Mouse (Mus musculus): ENCODE measurements around the gene Rnf135. TPM values are rescaled to one million over a fixed set of nuclear protein-coding genes. Genes with fewer than 3 reads are reported as not detected.
"Not testable (repeated sequence)": the region's sequence is repeated elsewhere in the genome, so short reads cannot be mapped to it uniquely, and the experiment has no call there.

Rnf135 gene
- polyA plus RNA-seq, 1 experiment: 7.3 TPM

DNA sequence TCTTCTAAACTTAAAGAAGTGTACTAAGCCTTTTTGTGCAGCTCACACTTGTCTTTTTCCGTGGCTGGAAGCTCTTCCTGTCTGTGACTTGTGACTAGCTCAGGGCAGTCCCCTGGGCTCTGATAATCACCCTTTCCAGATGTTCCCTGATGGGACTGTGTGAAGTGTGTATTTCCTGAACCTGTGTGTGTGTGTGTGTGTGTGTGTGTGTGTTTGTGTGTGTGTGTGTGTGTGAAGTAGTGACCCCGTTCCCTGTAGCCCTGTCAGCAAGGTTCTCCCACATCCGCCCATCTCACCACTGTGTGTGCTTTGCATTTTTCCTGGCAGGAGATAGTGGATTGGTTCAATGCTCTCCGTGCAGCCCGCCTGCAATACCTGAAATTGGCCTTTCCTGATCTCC lies 13.3 kb upstream of the Rnf135 start:
- peak overlapping the region; percentile 71; the same call in 1 of the 2 replicates for H3K27ac ChIP-seq (ENCODE audit: insufficient read depth, low read length)
- H3K36me3 ChIP-seq (ENCODE audit: control insufficient read depth, insufficient read depth, low read length): no peaks in the 10 kb centered on the region
- no peak for TF ChIP-seq CTCF (IDR thresholded peaks at IDR 0.05; ENCODE audit: extremely low read depth, insufficient read depth, insufficient read length, insufficient replicate concordance)
- TF ChIP-seq POLR2A (IDR thresholded peaks at IDR 0.05; ENCODE audit: low read depth, low read length): no peak
- H3K4me3 ChIP-seq (ENCODE audit: extremely low read depth, insufficient read depth, insufficient read length): no peak overlapping the region
- H3K4me1 ChIP-seq (ENCODE audit: control insufficient read depth, insufficient read depth, insufficient read length): peaks cover 12% of the 10 kb centered on the region
- H3K27me3 ChIP-seq (ENCODE audit: control insufficient read depth, insufficient read depth, low read length): no peaks in the 10 kb centered on the region
- WGBS: 69% methylated on average over 5 of the region's 5 CpGs
- DNase-seq (ENCODE audit: low read depth in 1 of 2, low spot score in 2 of 2): no peak

DNA sequence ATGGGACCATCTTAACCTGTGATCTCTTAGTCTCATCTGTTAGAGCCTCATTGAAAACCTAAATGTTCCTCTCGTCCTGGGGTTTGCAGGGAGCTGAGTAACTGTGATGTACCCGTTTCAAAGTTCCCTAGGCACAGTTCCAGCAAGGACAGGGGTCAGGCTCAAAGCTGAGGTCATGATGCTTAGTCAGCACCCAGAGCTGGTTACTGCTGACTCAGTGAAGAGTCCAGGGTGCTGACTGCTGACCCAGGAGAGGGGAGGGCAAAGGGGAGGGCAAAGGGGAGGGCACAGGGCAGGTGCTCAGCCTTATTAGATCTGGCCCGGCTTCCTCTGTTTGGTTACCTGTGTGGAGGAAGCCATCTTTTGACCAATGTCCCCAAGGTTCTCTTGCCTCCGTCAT lies 11.8 kb upstream of the Rnf135 start:
- H3K27ac ChIP-seq (ENCODE audit: insufficient read depth, low read length): peak overlapping the region; percentile 35; the same call in 1 of the 2 replicates
- no peak for DNase-seq (ENCODE audit: low read depth in 1 of 2, low spot score in 2 of 2)
- TF ChIP-seq CTCF (IDR thresholded peaks at IDR 0.05; ENCODE audit: extremely low read depth, insufficient read depth, insufficient read length, insufficient replicate concordance) (no peak), POLR2A (IDR thresholded peaks at IDR 0.05; ENCODE audit: low read depth, low read length) (no peak)

DNA sequence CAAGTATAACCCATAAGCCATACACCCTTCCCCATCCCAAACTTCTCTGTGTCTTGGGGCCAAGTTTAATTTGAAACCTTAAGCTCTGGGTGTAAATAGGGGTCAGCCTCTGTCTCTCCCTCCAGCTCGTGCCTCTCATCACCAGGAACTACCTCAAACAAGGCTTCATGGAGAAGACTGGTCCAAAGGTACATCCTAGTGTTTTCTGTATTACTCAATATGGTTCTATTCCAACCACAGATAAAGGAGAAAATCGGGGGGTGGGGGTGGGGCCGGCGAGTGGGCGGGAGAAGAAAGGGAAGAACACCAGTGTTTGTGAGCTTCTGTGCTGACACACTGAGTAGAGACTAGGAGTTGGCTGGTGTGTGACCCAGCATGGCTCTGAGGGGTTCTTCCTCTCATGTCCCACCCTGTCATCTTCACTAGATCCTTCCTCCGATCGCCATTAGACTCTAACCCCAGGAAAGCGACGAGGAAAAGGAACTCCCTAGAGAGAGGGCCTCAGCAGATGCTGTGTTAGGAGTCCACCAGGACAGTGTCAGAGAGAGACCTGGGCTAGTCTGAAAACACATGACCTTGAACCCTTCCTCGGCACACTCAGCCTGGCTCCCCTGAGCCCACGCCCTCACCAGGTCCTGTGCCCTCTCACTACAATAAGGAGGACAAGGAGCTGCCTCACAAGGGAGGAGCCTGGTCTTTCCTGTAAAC lies 9.5 kb upstream of the Rnf135 start:
- TF ChIP-seq POLR2A (IDR thresholded peaks at IDR 0.05; ENCODE audit: low read depth, low read length) (no peak), CTCF (IDR thresholded peaks at IDR 0.05; ENCODE audit: extremely low read depth, insufficient read depth, insufficient read length, insufficient replicate concordance) (no peak)
- no peak overlapping the region for H3K27ac ChIP-seq (ENCODE audit: insufficient read depth, low read length)
- H3K36me3 ChIP-seq (ENCODE audit: control insufficient read depth, insufficient read depth, low read length): no peaks in the 10 kb centered on the region
- WGBS: 75% methylated on average over 11 of the region's 11 CpGs
- H3K4me3 ChIP-seq (ENCODE audit: extremely low read depth, insufficient read depth, insufficient read length): no peak overlapping the region
- H3K4me1 ChIP-seq (ENCODE audit: control insufficient read depth, insufficient read depth, insufficient read length): peaks cover 4% of the 10 kb centered on the region
- no peaks in the 10 kb centered on the region for H3K27me3 ChIP-seq (ENCODE audit: control insufficient read depth, insufficient read depth, low read length)
- DNase-seq (ENCODE audit: low read depth in 1 of 2, low spot score in 2 of 2): no peak

More for the DNA sequence above, 11.8 kb upstream of the Rnf135 start:
- Histone ChIP-seq H3K4me1 (ENCODE audit: control insufficient read depth, insufficient read depth, insufficient read length) (peaks cover 12% of the 10 kb centered on the region), H3K27me3 (ENCODE audit: control insufficient read depth, insufficient read depth, low read length) (no peaks in the 10 kb centered on the region), H3K36me3 (ENCODE audit: control insufficient read depth, insufficient read depth, low read length) (no peaks in the 10 kb centered on the region), H3K4me3 (ENCODE audit: extremely low read depth, insufficient read depth, insufficient read length) (no peak overlapping the region)
- WGBS: 76% methylated on average over 4 of the region's 4 CpGs

DNA sequence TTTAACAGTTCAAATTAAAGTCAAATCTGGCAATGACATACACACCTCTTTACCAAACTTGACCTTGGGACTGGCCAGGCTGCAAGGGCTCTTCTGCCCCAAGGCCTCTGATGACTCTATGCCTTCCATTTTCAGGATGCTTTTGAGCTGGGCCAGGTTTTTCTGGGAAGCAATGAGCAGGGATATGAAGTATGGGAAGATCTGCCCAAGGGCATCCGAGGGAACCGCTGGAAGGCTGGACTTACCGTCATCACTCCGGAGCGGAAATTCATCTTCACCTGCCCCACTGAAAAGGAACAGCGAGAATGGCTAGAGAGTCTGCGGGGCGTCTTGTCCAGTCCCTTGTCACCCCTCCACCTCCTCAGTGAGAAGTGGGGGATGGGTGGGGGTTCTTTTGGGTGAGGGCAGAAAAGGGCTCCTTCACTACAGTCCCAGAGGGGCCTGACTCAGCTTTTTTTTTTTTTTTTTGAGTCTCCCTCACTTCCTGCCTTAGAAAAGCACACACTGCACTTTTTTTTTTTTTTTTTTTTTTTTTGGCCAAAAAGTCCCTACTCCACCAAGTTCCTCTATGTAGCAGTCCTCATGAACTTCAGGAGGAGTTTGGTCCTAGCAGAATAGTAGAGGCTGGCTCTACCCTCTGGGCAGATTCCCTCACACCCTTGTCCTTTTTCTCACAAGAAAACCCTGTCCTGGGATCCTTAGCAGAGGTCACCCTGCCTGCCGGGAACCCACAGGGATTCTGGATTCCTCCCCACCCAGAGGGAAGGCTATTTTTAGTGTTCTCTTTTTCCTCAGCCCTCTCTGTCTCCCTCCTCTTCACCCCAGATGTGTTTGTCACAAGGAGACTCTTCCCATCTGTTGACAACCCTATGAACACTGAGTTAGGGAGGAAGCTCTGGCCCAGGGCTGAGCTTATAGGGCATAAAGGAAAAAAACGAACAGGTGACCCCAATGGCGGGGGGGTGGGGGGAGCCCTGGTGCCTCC lies 6.4 kb upstream of the Rnf135 start:
- Histone ChIP-seq H3K4me1 (ENCODE audit: control insufficient read depth, insufficient read depth, insufficient read length) (no peaks in the 10 kb centered on the region), H3K4me3 (ENCODE audit: extremely low read depth, insufficient read depth, insufficient read length) (no peak overlapping the region), H3K36me3 (ENCODE audit: control insufficient read depth, insufficient read depth, low read length) (no peaks in the 10 kb centered on the region), H3K27ac (ENCODE audit: insufficient read depth, low read length) (peak overlapping the region; percentile 76), H3K27me3 (ENCODE audit: control insufficient read depth, insufficient read depth, low read length) (no peaks in the 10 kb centered on the region)
- no peak for DNase-seq (ENCODE audit: low read depth in 1 of 2, low spot score in 2 of 2)
- WGBS: 60% methylated on average over 11 of the region's 11 CpGs
- TF ChIP-seq POLR2A (IDR thresholded peaks at IDR 0.05; ENCODE audit: low read depth, low read length) (no peak), CTCF (IDR thresholded peaks at IDR 0.05; ENCODE audit: extremely low read depth, insufficient read depth, insufficient read length, insufficient replicate concordance) (no peak)

DNA sequence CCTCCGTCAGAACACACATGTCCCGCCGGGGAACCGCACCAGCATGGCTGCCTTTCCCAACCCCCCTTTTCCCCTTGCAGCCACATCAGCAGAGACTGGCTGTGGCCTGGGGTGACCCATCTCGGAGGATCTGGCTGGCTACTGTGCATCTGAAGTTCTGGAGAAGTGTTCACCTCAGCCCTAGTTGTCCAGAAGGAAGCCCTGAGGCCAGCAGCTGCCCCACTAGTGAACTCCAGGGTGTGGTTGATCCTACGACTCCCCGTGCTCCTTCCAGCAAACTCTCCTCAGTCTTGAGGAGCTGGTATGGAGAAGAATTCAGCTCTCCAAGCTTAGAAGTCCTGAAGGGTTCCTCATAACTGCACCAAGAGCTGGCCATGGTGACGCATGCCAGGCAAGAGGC lies 5.3 kb upstream of the Rnf135 start:
- Histone ChIP-seq H3K4me3 (ENCODE audit: extremely low read depth, insufficient read depth, insufficient read length) (no peak overlapping the region), H3K36me3 (ENCODE audit: control insufficient read depth, insufficient read depth, low read length) (no peaks in the 10 kb centered on the region), H3K4me1 (ENCODE audit: control insufficient read depth, insufficient read depth, insufficient read length) (no peaks in the 10 kb centered on the region), H3K27me3 (ENCODE audit: control insufficient read depth, insufficient read depth, low read length) (no peaks in the 10 kb centered on the region), H3K27ac (ENCODE audit: insufficient read depth, low read length) (peak overlapping the region; percentile 76)
- TF ChIP-seq POLR2A (IDR thresholded peaks at IDR 0.05; ENCODE audit: low read depth, low read length) (no peak), CTCF (IDR thresholded peaks at IDR 0.05; ENCODE audit: extremely low read depth, insufficient read depth, insufficient read length, insufficient replicate concordance) (no peak)
- no peak for DNase-seq (ENCODE audit: low read depth in 1 of 2, low spot score in 2 of 2)
- WGBS: 86% methylated on average over 8 of the region's 8 CpGs

DNA sequence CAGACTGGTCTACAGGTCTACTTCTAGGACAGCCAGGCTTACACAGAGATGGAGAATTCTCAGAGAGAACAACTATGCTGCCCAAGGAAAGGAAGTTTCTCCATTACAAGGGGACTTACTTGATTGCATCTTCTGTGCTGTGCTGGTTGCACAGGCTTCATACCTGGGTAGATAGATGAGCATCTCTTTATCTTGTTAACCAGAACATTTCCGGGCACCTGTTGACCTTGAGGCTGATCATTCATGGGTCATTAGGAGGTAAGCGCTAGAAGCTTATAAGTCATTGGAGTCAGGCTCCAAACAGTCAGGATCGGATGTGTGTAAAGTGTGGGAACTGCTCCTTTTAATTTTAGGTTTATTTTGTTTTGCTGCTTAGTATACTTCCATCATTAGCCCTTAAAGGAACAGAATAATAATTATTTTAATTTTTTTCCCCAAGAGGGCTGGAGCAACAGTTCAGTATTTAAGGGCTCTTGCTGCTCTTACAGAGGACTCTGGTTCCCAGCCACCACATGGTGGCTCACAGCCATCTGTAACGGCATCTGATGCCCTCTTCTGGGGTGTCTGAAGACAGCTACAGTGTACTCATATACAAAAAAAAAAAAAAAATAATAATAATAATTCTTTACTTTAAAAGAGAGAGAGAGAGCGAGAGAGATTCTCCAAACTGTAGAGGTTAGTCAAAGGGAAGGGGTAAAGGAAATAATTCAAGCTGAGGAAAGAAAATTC lies 2.5 kb upstream of the Rnf135 start:
- Histone ChIP-seq H3K27ac (ENCODE audit: insufficient read depth, low read length) (no peak overlapping the region), H3K4me3 (ENCODE audit: extremely low read depth, insufficient read depth, insufficient read length) (no peak overlapping the region), H3K4me1 (ENCODE audit: control insufficient read depth, insufficient read depth, insufficient read length) (no peaks in the 10 kb centered on the region), H3K36me3 (ENCODE audit: control insufficient read depth, insufficient read depth, low read length) (no peaks in the 10 kb centered on the region), H3K27me3 (ENCODE audit: control insufficient read depth, insufficient read depth, low read length) (no peaks in the 10 kb centered on the region)
- 72% methylated on average over 5 of the region's 5 CpGs for WGBS
- no peak for TF ChIP-seq CTCF (IDR thresholded peaks at IDR 0.05; ENCODE audit: extremely low read depth, insufficient read depth, insufficient read length, insufficient replicate concordance)
- TF ChIP-seq POLR2A (IDR thresholded peaks at IDR 0.05; ENCODE audit: low read depth, low read length): no peak
- no peak for DNase-seq (ENCODE audit: low read depth in 1 of 2, low spot score in 2 of 2)

DNA sequence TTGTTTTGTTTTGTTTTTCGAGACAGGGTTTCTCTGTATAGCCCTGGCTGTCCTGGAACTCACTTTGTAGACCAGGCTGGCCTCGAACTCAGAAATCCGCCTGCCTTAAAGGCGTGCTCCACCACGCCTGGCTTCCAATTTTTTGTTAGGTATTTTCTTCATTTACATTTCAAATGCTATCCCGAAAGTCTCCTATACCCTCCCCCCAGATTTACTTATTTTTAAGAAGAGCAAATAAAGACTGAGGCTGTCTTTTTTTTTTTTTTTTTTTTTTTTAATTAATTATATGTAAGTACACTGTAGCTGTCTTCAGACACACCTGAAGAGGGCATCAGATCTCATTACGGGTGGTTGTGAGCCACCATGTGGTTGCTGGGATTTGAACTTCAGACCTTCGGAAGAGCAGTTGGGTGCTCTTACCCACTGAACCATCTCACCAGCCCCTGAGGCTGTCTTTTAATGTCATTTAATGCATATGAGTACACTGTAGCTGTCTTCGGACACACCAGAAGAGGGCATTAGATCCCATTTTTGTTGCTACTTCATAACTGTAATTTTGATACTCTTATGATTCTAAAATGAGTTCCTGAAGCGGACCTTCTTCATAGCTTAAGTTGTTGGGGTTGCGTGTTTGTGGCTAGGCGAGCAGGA lies 472 bp upstream of the Rnf135 start:
- not testable (repeated sequence) for DNase-seq (ENCODE audit: low read depth in 1 of 2, low spot score in 2 of 2); H3K36me3 ChIP-seq (ENCODE audit: control insufficient read depth, insufficient read depth, low read length); H3K4me1 ChIP-seq (ENCODE audit: control insufficient read depth, insufficient read depth, insufficient read length); H3K27me3 ChIP-seq (ENCODE audit: control insufficient read depth, insufficient read depth, low read length)
- WGBS: 39% methylated on average over 12 of the region's 12 CpGs
- H3K27ac ChIP-seq (ENCODE audit: insufficient read depth, low read length): peak overlapping the region; percentile 34; the same call in 1 of the 2 replicates
- peak overlapping the region; percentile 93 for H3K4me3 ChIP-seq (ENCODE audit: extremely low read depth, insufficient read depth, insufficient read length)

Measured in spleen, adult 2 months (tissue).